Mouse (Mus musculus) megakaryocyte, embryonic 14.5 days (primary cell): Measurements from ENCODE around the gene Atp6v0a1.

Experiments used
- FLI1 ChIP-seq: IDR thresholded peaks from 2 replicates; pipeline ENCODE4 v1.6.1; 2012; ENCODE audit warnings: low read length, inconsistent platforms, mixed read lengths
- GATA1 ChIP-seq: IDR thresholded peaks from 3 replicates; pipeline ENCODE4 v1.6.1; 2012; ENCODE audit warnings: mixed read lengths, low read length, inconsistent platforms, borderline replicate concordance

- TF ChIP-seq FLI1, result no peak
- no peak for TF ChIP-seq GATA1
Measured at GRCm38 (mm10) chr11:101084811-101085210, 75.6 kb downstream of the Atp6v0a1 start.
